Mouse (Mus musculus): ENCODE measurements around the gene Cbl.

Gene Cbl

GRCm38 (mm10) chr9:44240399-44240798 lies 6.5 kb upstream of the Cbl start, which contains the start of gene Ccdc153:
Ccdc153 (plus strand) TSS chr9:44240676.
- no peak for DNase-seq (ENCODE audit: low spot score)

- DNase-seq (ENCODE audit: low spot score) = peak; percentile 62
Observed at GRCm38 (mm10) chr9:44239447-44239846, 5.6 kb upstream of the Cbl start.

DNA sequence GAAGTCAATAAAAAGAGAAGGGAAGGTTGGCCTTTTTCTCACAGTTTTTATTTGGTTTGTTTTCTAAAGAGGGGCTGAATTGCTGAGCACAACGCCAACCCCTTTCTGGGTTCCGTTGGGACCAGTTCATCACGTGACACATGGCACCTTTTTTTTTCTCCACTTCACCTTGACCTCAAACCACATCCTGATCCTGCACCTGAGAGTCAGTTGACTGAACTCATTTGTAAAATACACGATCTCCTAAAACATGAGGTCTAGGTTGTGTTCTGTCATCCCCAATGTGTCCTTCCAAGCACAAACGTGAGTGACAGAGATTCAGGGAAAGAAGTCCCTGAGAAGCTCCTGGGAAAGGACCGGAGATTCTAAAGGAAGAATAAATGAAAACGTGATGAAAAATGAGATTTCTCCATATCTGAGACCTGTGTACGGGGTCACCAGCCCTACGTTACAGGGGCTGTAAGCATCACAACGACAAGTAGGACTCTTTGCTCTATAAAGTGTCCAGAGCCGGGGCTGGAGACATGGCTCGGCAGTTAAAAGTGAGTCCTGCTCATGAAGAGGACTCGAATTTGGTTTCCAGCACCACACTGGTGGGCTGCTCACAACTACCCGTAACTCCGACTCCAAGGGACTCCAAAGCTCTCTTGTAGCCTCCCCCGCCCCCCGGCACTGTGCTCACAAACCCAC lies 4.8 kb upstream of the Cbl start:
- DNase-seq (ENCODE audit: low spot score) = no peak

- DNase-seq (ENCODE audit: low spot score) = no peak
Observed at GRCm38 (mm10) chr9:44237128-44237527, 3.3 kb upstream of the Cbl start.

GRCm38 (mm10) chr9:44236601-44237000 lies 2.8 kb upstream of the Cbl start:
- DNase-seq (ENCODE audit: low spot score) = no peak

GRCm38 (mm10) chr9:44234479-44235427 lies 904 bp upstream of the Cbl start:
- no peak for DNase-seq (ENCODE audit: low spot score)

DNA sequence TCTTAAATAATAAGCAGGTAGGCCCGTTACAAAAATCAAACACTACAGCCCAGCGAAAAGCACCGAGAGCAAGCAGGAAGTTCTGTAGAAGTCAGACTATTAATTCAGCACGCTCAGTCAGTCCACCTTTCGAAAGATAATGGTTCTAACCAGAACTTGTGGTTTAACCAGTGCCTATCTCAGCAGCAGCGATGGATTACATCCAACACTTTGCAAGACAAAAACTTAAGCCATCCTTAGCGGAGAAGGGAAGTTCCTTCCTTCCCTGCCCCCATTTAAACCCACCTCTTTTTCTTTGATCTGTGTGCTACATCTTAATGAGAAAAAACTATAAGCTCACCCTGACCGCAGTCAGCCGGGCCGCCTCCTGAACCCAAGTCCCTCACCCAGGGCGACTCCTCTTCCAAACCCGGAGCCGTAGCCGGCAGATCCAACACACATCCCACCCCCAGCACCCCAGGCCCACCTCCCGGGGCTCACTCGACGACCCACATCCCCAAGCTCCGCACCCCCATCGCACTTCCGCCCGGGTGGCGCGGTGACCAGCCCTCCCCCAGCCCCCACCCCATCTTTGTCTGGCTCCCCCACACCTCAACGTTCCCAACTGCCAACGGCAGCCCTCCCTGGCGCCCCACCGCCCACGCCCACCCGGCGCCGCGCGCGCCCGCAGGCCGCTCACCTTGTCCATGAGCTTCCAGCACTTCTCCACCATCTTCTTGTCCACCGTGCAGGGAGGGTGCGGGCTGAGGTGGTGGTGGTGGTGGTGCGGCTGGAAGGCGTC lies 638 bp downstream of the Cbl start:
- peak; percentile 44 for DNase-seq (ENCODE audit: low spot score)

DNA sequence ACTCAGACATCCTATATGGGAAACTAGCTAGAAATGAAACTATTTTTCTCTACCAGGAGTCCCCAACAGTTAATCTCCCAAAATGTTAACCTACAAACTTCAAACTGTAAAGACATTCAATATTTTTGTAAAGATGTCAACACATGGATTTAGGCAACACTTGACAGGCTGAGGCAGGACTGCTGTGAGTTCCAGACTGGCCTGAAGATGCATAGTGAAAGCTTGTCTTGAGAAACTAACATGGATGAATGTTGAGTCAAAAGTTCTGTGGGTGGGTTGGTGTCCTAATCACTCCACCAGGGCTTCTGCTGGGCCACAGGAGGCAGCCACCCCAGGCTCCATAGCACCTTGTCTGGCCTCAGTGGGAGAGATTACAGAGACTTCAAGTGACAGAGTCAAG lies 2.2 kb downstream of the Cbl start:
- peak; percentile 35 for DNase-seq (ENCODE audit: low spot score)

DNA sequence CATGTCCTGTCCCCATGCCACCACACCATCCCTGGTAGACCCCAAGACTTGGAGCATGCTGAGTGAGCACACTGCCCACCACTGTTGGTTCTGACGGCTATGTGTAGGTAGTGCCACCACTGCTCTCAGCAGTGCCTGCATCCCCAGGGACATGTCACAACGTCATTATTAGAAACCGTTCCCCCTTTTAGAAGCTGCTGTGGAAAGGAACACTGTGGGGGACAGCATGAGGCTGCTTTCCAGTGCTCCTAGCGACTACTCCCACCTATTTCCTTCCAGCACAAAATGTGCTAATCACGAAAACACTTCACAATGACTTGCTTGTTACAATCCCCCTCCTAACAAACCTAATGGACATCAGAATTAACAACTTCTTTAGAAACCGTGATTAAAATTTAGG lies 7.9 kb downstream of the Cbl start:
- DNase-seq (ENCODE audit: low spot score) = no peak

- DNase-seq (ENCODE audit: low spot score) = no peak
Observed at GRCm38 (mm10) chr9:44213538-44213937, 20.3 kb downstream of the Cbl start.

DNA sequence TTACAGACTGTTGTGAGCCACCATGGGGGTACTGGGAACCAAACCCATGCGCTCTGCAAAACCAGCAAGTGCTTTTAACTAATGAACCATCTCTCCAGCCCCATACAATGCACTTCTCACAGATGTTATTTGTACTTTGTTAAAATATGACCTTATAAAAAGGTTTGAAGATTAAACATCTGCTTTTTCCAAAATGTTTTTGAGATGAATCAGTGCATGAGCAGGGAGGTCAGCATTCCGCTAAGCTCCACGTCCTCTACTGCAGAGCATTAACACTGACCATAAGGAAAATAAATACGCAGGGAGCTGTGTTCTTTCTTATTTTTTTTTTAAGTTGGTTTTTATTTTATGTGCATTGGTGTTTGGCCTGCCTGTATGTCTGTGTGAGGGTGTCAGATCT lies 21.4 kb downstream of the Cbl start:
- no peak for DNase-seq (ENCODE audit: low spot score)

DNA sequence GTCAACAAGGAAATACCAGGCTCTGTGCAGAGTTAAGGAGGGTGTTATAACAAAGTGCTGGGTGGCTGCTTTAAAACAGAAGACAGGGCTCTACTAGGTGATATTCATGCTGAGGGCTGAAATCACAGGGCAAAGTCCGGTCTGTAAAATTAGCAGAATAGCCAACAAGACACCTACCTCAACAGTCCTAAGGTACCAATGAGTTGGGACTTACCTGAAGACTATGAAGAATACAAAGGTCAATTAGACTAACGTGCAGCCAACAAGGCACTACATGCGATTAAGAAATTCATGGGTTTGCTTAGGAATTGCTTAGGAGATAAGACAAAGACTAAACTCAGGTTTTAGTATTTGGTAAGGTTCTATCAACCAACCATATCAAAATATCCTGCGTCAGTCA lies 24.4 kb downstream of the Cbl start:
- no peak for DNase-seq (ENCODE audit: low spot score)

DNA sequence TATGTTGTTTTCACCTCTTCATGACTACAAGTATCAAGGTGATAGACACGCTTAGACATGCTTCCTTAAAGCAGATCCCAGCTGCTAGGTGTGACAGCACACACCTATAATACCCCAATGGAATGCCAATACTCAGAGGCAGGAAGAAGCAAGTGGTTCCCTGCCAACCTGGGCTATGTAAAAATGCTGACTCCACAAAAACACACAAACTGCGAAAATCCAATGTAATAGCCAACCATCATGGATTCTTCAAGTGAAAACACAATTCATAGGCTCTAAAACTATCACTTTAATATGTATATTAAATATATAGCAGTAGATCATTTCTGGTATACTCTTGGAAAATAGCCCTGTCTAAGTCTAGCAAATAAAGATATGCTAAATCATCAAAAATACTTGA lies 26.0 kb downstream of the Cbl start:
- DNase-seq (ENCODE audit: low spot score) = no peak

DNA sequence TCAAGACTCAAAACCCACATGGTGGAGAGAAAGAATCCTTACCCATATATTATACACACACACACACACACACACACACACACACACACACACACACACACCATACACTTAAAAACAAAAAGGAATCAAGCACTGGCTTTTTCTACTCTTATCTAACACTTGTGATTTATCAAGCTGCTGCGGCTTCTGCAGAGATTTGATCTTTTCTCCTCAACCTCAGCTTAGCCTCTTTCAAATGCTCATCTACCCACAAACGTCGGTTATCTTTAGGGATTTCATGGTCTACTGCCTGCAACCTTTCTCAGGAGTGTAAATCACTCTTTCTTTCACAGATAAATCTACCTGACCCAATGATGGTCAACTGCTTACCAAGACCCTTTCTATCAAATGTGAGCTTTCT lies 33.4 kb downstream of the Cbl start:
- no peak for DNase-seq (ENCODE audit: low spot score)

- no peak for DNase-seq (ENCODE audit: low spot score)
Observed at GRCm38 (mm10) chr9:44199580-44199979, 34.3 kb downstream of the Cbl start.

DNA sequence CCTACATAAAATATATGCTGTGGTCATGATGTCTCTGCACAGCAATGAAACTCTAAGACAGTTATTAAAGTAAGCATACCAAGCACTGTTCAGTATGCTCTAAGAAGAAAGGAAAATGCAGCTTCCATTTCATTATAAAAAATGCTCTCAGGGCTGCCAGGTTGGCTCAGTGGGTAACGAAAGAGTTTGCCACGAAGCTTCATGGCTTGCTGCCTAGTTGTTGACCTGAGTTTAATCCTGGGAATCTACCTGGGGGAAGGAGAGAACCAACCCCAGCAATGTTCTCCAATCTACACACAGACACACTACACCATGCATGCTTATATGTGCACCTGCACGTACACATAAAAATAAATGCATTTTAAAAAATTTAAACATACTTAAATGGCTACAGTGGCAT lies 34.7 kb downstream of the Cbl start:
- DNase-seq (ENCODE audit: low spot score) = no peak

DNA sequence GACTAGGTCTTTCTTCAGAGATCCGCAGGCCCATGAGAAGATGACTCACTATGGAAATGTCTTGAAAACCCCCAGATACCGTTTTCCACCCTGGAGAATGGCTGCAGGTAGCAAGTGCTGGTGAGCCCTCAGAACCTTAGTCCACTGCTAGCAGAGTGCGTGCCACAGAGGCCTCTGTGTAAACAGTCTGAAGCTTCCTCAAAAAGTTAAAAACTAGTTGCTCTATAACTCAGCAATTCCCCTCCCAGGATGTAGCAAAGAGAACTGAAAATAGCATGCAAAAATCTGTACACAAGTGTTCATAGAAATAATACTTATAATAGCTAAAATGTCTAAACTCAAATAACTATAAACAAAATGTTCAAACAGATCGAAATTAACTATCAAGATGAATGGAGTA lies 37.5 kb downstream of the Cbl start:
- no peak for DNase-seq (ENCODE audit: low spot score)

DNA sequence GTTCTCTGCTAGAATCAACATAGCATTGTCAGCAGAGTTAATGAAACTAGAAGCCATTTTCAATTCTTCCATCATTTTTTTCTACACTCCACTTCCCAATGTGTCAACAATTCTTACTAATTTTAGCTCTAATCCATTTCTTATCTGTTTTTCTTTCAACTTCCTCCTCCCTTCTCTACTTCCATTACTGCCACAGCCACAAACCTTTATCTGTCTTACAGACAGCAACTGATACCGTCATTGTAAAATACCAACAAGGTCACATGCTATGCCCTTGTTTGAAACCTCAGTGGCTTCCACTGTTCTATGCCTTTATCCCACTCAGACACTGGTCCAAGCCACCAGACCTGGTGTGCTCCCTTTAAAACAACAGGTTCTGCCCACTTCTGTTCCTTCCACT lies 39.8 kb downstream of the Cbl start:
- no peak for DNase-seq (ENCODE audit: low spot score)

- DNase-seq (ENCODE audit: low spot score) = no peak
Observed at GRCm38 (mm10) chr9:44192794-44193193, 41.1 kb downstream of the Cbl start.

DNA sequence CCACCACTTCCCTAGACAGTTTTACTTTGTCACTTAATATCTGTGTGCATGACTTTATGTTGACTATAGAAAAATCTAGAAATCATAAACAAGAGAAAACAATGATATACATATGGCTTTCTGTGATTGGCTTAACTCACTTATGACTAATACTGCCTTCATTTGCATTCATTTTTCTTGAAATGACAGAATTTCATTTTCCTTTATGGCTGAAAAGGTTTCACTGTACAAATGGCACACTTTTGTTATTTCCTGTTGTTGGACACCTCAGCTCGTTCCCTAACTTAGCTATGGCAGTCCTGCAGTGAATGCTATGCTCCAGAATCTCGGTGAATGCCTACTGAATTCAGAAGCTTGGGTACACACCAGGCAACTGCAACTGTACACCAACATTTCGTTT lies 41.5 kb downstream of the Cbl start:
- no peak for DNase-seq (ENCODE audit: low spot score)

- peak; percentile 77 for DNase-seq (ENCODE audit: low spot score)
Observed at GRCm38 (mm10) chr9:44191166-44191565, 42.7 kb downstream of the Cbl start.

DNA sequence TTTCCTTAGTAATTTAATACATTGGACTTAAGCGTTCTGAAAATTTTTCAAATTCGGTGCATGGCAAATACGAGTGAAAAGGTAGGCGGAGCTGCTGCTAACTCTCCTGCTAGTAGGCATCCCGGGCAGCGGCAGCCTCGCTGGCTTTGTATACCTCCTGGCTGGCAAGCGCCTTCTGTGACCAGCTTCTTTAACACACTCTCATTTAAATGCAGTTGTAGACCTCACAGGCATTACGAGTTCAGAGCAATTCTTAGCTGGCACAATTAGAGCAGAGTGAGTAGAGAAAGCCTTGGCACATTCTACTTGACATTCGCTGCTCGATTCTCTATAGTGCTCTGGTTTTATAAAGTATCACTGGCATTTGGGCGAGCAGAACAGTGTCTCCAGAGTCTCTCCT lies 45.6 kb downstream of the Cbl start:
- DNase-seq (ENCODE audit: low spot score) = no peak

- DNase-seq (ENCODE audit: low spot score) = peak; percentile 26
Observed at GRCm38 (mm10) chr9:44182260-44182659, 51.6 kb downstream of the Cbl start.
